Mouse (Mus musculus) heart, adult 11 months (tissue): Measurements from ENCODE around the gene Adck1.

Experiments used
- DNase-seq: peaks from one replicate; pipeline ENCODE4 v3.0.0; 2022

Adck1 gene

GRCm38 (mm10) chr12:88428735-88429134, 68.4 kb downstream of the Adck1 start:
- DNase-seq = peak; percentile 96

GRCm38 (mm10) chr12:88432277-88432676, 71.9 kb downstream of the Adck1 start:
- no peak for DNase-seq

DNA sequence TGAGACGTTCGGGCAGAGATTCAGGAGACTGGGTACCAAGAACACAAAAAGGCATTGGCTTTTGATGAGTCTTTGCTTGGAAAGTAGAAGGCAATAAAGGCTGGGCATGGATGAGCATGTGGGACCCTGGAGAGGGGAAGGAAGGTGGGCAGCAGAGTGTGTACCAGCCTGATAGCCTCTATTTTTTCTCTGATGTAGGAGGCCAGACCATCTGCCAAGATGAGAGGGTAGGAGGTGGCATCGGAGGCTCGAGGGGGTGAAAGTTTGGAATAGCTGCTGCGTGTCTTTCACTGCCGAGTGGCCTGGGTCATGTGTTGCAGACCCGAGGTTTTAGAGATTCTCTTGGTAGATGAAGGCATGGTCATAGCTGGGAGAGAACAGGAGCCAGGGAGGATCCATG, 72.8 kb downstream of the Adck1 start:
- DNase-seq = no peak

DNA sequence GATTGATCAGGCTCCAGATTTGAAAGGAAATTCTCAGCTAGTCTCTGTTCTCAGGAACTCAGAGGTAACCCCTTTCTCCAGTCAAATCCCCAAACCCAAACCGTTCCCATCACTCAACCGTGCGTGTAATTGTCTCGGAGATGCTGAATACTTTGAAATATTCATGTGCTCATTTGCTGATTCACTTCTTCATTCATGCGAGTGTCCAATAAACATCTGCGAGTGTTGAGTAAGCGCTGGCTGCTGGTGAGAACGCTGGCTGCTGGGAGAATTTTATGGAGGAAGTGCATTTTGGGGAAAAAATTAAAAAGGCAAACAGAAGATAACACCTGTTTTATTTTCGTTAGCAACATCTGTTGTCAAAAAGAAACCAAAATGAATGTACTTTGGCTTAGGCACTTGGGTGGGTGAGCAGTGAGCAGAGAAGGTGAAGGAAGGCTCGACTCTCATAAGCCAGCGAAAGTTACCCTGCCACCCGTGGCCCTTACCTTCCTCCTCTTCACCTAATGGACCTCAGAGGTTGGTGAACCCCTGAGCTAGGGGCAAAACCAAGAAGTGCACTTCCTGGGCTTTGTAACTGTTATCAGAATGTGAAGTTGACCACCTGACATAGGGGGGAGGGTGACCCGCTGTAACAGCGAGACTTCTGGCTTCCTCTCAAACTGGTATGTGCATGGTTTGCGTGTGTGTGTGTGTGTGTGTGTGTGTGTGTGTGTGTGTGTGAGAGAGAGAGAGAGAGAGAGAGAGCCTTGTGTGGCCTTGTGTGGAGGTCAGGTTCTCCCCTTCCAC, 76.8 kb downstream of the Adck1 start:
- no peak for DNase-seq

DNA sequence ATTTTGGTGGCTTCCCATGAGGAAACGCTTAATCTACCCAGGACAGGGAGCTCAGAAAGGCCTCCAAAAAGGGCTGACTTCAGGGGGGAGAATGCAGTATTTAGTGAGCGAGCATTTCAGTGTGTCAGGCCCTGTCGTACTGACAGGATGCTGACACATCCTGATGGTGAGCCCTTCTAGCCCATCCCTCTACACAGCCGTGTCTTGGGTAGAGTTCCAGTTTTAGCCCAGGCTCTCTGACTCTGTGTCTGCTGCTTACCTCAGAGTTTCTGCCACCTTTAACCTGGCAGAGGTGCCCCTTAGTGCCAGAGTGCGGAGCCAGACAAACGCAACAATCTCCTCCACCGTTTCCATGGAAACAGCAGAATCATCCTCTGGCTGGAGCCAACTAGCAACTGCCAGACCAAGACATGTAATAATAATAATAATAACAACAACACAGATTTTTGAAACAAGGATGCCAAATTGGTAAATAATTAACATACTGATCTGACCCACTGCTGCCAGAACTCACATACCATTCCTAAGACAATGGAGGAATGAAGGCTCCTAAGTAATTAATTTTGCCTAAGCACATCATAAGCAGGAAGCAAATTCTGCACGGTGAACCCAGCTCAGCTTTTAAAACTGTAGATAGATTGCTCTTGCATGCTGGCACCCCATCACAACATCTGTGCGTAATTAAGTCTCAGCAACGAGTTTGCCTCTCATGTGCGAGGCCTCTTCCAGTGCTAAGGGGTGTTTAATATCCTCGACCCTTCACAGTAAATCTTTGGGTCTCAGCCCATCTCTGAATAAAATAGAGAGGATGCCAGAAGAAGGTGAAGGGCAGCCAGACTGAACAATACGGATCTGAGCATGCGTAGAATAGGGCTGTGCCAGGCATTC, 81.8 kb downstream of the Adck1 start:
- no peak for DNase-seq

DNA sequence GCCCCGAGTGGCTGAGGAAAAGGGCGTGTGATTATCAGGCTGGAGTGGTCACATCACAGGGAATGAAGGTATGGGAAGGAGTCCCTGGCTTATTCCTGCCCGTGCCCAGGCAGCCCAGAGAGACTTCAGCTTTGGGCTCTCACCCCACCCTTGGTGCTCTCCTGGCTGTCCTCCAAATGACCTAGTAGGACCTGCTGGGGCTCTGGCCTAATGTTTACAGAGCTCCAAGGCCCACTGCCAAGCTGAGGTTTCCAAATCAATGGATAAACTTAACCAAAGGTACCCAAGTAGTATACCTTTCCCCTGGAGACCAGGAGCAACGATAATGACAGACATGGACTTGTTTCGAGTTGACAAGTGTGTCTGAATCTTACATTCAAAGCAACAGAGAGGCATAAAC, 83.7 kb downstream of the Adck1 start:
- no peak for DNase-seq

- no peak for DNase-seq
These were observed 85.1 kb downstream of the Adck1 start for GRCm38 (mm10) chr12:88445471-88445870.

- no peak for DNase-seq
These were observed 90.6 kb downstream of the Adck1 start for GRCm38 (mm10) chr12:88450658-88451563.

GRCm38 (mm10) chr12:88454701-88455410, 94.5 kb downstream of the Adck1 start:
- DNase-seq = peak; percentile 77

DNA sequence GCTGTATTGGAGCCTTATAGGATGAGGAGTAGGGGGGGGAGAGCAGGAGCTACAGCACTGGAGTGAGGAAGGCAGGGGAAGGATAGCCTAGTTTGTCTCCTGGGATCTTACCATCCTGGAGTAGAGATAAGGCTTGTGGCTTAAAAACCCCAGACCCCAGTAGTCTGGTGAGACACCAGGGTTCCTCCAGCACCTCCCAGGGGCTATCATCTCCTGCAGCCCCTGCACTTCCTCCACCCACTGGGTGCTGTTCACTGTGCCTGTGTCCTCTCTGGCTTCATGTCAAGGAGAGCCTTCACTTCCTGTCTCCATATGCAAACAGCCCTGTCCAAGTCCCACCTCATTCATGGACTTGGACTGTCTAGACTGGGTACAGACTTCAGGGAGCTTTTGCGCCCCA, 96.7 kb downstream of the Adck1 start:
- peak; percentile 81 for DNase-seq

GRCm38 (mm10) chr12:88458936-88459335, 98.6 kb downstream of the Adck1 start:
- peak; percentile 78 for DNase-seq

DNA sequence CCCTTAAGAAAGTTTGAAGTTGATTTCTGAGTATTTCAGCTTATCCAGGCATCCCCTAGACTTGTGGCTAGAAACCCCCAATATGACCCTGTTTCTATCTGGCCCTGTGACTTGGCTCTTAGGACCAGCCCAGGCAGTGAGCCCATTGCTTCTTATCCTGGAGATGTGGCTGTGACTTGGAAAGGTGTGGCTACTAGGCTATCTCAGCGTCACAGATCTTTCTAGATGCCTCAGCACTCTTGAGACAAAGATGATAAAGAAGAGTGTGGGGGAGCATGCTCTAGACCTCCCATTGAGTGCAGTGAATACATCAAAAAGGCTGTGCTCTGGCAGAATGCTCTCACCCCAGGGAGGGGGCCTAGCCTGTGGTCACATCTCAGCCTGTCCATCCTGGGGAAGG, 99.1 kb downstream of the Adck1 start:
- DNase-seq = peak; percentile 45

DNA sequence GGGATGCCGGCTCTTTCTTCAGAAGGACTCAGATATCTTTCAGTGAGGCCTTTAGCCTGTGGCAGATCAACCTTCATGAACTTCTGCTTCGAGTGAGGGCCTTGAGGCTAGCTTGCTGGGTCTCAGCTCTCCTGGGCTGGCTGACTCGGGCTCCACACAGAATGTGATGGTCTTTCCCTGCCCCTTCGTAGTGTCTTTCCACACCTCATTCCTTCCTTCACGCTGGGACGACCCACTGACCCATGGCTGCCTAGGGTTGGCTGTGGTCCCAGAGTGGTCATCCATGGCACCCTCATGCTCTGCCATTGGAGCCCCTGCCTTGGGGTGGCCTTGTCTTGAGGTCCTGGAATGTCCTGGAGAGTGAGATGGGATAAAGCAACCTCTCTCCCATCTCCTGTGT, 100.7 kb downstream of the Adck1 start:
- peak; percentile 61 for DNase-seq

DNA sequence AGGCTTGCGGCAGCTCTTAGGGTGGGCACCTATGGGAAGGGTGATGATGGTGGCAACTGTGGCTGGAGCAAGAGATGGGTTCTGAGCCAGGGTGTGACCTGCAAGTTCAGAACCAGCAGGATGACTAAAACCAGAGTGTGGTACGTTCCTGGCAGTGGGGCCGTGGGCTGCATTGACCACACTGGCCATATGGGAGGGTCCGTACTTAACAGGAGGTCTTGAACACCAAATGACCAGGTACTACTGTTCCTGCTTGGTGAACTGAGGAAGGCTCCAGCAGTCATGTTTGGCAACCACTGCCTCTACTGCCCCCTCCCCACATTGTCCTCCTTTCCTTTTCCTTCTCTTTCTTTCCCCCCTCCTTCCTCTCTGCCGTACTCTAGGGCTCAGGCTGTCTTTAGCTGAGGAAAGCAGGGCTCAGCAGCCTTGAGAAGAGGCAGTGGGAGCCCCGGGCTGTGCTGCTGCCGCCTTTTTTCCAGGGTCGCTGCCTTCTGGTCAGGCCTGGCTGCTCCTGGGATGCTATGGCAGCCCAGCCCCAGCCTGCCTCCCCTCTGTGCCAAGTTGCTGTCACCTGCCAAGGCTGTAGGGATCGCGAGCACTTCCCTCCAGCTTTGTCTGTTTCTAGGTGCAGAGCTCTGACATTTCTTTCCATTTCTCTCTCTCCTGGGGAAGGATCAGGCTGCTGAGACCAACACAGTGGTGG, 103.4 kb downstream of the Adck1 start:
- peak; percentile 86 for DNase-seq

DNA sequence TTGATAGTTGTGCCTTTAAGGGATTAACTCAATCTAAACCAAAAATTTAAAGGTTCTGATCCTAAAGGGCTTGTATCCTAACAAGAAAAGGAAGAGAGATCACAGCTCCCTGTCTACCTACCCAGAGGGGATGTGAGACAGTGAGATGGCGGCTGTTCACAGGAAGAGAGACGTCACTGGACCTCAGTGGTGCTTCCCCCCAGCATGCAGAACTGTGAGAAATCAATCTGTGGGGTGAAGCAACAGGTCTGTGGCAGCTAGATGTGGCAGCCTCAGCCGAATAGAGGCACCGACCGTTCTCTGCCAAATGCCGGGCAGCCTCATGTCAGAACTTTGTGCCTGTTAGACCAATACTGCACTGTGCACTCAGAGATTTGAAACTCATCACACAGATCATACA, 106.4 kb downstream of the Adck1 start:
- DNase-seq = peak; percentile 72

DNA sequence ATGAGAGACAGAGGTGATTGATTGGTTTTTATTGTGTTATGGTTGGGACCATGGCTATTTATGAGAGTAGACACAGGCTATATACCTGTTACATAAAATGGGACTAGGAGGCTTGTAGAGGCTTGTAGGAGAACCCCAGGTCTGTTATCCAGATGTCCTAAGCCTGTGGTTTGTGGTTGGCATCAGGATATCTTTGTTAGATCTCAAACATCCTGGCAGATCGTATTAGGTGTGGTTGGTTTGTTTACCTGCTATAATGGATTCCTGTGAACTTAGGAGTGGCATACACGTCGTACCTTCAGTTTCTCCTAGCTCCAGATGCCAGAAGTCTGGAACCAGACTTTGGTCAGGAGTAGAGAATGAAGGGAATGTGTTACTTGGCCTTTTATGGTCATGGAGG, 106.9 kb downstream of the Adck1 start:
- DNase-seq = no peak

- peak; percentile 83 for DNase-seq
These were observed 107.6 kb downstream of the Adck1 start for GRCm38 (mm10) chr12:88467935-88468465.

- peak; percentile 85 for DNase-seq
These were observed 108.3 kb downstream of the Adck1 start for GRCm38 (mm10) chr12:88468691-88469090.

DNA sequence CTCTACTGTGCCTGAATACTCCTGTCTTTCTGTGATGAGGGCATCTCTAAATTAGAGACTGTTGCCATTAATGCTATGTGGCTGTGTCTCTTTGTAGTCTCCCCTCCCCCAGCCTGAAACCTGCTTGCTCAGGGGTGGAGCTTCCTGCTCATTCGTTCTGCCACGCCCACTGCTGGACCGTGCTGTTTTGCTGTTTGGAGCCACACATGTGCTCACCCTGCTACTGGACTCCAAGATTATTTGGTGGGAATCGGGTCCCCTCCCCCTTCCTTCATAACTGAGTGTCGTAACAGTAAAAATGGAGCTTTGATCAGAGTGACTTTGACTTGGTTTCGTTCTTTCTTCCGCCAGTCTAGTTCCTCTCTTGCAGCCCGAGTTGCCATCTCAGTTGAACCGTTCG, 111.5 kb downstream of the Adck1 start:
- DNase-seq = peak; percentile 73

DNA sequence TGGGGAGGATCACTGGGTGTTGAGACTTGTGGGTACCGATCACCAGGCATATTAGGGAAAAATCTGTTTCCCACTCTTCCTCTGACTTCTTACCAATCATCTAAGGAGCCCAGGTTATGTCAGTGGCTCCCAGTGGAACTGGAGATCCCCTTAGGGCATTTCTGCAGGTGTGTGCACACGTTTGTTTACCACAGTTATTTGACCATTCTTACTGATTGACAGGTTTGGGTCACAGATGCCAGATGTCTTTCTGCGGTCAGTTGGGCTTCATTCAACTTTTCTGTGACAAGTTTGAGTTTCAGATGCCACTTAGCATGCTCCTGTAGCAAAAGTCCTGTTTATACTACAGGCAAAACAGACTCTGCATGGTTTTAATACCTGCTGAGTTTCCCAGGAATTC, 112.5 kb downstream of the Adck1 start:
- peak; percentile 30 for DNase-seq

- peak; percentile 28 for DNase-seq
These were observed 113.4 kb downstream of the Adck1 start for GRCm38 (mm10) chr12:88473796-88474195.
